Mouse (Mus musculus) liver, embryonic 14.5 days (tissue): ENCODE measurements around the gene Slc8a3.

Experiments
- CTCF ChIP-seq: IDR thresholded peaks from 2 replicates; pipeline ENCODE4 v1.5.1; 2016; ENCODE audit warnings: antibody characterized with exemption, low read depth, control low read depth
- EP300 ChIP-seq: IDR thresholded peaks from 2 replicates; pipeline ENCODE4 v1.6.1; 2016; ENCODE audit warnings: antibody characterized with exemption, low read depth

DNA sequence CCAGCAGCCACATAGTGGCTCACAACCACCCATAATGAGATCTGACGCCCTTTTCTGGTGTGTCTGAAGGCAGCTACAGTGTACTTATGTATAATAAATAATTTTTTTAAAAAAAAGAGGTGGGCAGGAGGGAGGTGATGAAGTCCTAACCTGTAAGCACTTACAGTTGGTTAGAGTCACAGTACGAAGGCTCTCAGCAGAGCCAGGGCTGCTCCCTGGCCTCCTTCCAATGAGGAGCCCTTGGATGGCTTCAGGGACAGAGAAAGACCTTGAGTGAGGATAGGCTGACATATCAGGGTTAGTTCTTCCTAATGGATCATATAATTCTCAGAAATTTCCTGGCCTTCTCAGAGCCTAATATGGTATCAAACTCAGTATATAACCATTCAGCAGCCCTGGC is 171.7 kb downstream of the Slc8a3 start:
- TF ChIP-seq CTCF (no peak), EP300 (no peak)
